Mouse (Mus musculus) testis, adult 2 months (tissue): ENCODE results near the gene Ccnt2.

ENCODE experiments used
- CTCF ChIP-seq: fragments of 200-500 bp; IDR thresholded peaks from 2 replicates; pipeline ENCODE4 v1.5.1; 2012; ENCODE audit warnings: low read depth, mild to moderate bottlenecking, inconsistent platforms, low read length, moderate library complexity; ENCODE audit not compliant: control insufficient read depth, insufficient read depth, insufficient replicate concordance
- POLR2A ChIP-seq: fragments of 200-500 bp; IDR thresholded peaks from 2 replicates; pipeline ENCODE4 v1.6.1; 2012; ENCODE audit warnings: low read depth, mild to moderate bottlenecking, inconsistent platforms, low read length, moderate library complexity; ENCODE audit not compliant: control insufficient read depth

- TF ChIP-seq POLR2A (no peak), CTCF (no peak)
Measured at GRCm38 (mm10) chr1:127750401-127751102, 23.4 kb upstream of the Ccnt2 start.
